Mouse (Mus musculus) stomach, embryonic 15.5 days (tissue): Measurements from ENCODE around the gene Alkbh1. TPM values are rescaled to one million over a fixed set of nuclear protein-coding genes. Genes with fewer than 3 reads are reported as not detected.
A peak's percentile ranks its signal among the peaks of the same experiment; 100 is the strongest.
"Not testable (repeated sequence)": the region's sequence is repeated elsewhere in the genome, so short reads cannot be mapped to it uniquely, and the experiment has no call there.

Source experiments
- ATAC-seq: fragments of 200-750 bp; cut with Nextera tagmentation; 2 replicates; pipeline ENCODE4 v1.8.0; 2017; ENCODE audit warnings: low read depth, moderate number of reproducible peaks, moderate TSS enrichment; ENCODE audit not compliant: insufficient read depth, low FRiP score
- H3K27ac ChIP-seq: fragments of 300-500 bp; sonication (generic); 2 replicates; pipeline ENCODE4 v1.5.1; 2015; ENCODE audit warnings: mild to moderate bottlenecking, inconsistent platforms
- H3K27me3 ChIP-seq: fragments of 300-500 bp; sonication (generic); replicated peaks from 2 replicates; pipeline ENCODE4 v1.6.1; 2015; ENCODE audit warnings: inconsistent platforms
- H3K36me3 ChIP-seq: fragments of 300-500 bp; sonication (generic); 2 replicates; pipeline ENCODE4 v1.6.1; 2015; ENCODE audit warnings: inconsistent platforms
- H3K4me1 ChIP-seq: fragments of 300-500 bp; sonication (generic); 2 replicates; pipeline ENCODE4 v1.6.1; 2015; ENCODE audit warnings: inconsistent platforms
- H3K4me2 ChIP-seq: fragments of 300-500 bp; sonication (generic); 2 replicates; pipeline ENCODE4 v1.6.1; 2015; ENCODE audit warnings: mild to moderate bottlenecking, inconsistent platforms
- H3K4me3 ChIP-seq: fragments of 300-500 bp; sonication (generic); replicated peaks from 2 replicates; pipeline ENCODE4 v1.5.1; 2015; ENCODE audit warnings: inconsistent platforms
- H3K9ac ChIP-seq: fragments of 300-500 bp; sonication (generic); 2 replicates; pipeline ENCODE4 v1.6.1; 2015; ENCODE audit warnings: inconsistent platforms
- H3K9me3 ChIP-seq: fragments of 300-500 bp; sonication (generic); 2 replicates; pipeline ENCODE4 v1.6.1; 2016; ENCODE audit warnings: inconsistent platforms
- WGBS: fragments of 180-500 bp; shearing (Covaris S2); methylation state at CpG from one replicate; pipeline ENCODE4 v1.1.7; 2015; 5-methylcytosine and 5-hydroxymethylcytosine counted together
- polyA plus RNA-seq: library from polyadenylated mRNA; unstranded; fragments of >200 nt; fragmentation: Nextera tagmentation; extraction: Ambion mirVana; gene quantifications from 2 replicates; pipeline ENCODE4 v1.2.1, GENCODE M21; 2015

The Alkbh1 gene
- polyA plus RNA-seq, result 57.8 and 58.2 TPM in 2 replicates

DNA sequence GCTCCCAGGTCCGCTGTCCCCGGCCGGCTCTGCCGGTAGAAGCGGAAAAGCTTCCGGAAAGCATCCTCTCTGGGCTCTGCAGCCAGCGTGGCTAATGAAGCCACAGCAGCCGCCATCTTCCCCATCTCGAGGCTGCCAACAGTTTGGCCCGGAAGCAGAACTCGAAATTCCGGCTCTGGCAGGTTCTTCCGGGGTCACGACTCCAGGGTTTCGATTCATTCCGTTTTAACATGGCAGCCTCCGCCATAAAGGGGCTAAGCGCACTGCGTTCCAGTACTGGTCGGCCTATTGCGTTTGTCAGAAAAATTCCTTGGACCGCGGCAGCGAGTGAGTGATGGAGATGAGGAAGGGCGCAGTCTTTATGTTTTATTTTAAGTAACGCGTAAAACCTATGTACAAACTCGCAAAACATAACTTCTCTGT, at the start of gene Alkbh1, which contains the start of gene Slirp:
TSS of gene Alkbh1 (minus strand) at position 318 of the 423 bp plus-strand sequence.
TSS of gene Slirp (plus strand) at position 197 of the 423 bp plus-strand sequence.
- Histone ChIP-seq H3K9ac (peak within 1 kb of the TSS; percentile 93), H3K27me3 (no peaks in the 10 kb centered on the region), H3K4me2 (peak within 1 kb of the TSS; percentile 84), H3K9me3 (no peaks in the 10 kb centered on the region), H3K4me3 (peak within 1 kb of the TSS; percentile 100), H3K27ac (peak within 1 kb of the TSS; percentile 90), H3K4me1 (peaks cover 4% of the 10 kb centered on the region), H3K36me3 (peaks cover 21% of the 10 kb centered on the region; the same call in 1 of the 2 replicates)
- under 1% methylated on average over 28 of the region's 28 CpGs for WGBS
- ATAC-seq, result peak; percentile 89

DNA sequence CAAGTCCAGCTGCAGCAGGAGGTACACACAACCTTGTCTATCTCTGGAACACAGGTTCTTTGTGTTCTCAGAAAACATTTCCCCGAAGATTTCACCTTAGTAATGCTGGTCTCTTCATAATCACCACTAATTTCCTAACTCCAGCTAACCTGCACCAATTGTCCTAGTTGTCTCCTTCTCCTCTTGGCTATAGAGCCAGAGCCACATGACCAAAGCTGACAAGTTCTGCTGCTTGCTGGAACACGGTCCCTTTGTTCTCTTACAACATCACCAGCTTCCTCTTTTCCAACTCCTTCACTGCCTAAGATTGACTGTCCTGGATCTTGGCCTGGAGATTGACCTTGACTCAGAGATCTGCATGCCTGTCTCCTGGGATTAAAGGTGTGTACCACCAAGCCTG, 44.9 kb upstream of the Alkbh1 start:
- H3K4me1 ChIP-seq, H3K27ac ChIP-seq, H3K36me3 ChIP-seq, H3K4me2 ChIP-seq, ATAC-seq, H3K9ac ChIP-seq, H3K9me3 ChIP-seq, H3K4me3 ChIP-seq, H3K27me3 ChIP-seq: not testable (repeated sequence)
- 65% methylated on average over 2 of the region's 2 CpGs for WGBS

DNA sequence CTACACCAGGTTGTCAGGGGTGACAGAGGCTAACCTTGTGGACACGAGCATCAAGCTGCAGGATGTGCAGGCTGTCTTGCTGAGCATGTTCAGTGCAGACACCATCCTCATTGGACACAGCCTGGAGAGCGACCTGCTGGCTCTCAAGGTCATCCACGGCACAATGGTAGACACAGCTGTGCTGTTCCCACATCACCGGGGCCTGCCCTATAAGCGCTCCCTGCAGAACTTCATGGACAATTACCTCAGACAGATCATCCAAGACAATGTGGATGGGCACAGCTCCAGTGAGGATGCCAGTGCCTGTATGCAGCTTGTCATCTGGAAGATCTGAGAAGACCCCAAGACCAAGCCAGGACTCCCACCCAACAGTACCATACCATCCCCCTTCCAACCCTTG, 38.7 kb upstream of the Alkbh1 start:
- H3K27ac ChIP-seq, H3K4me3 ChIP-seq, H3K4me2 ChIP-seq, H3K9ac ChIP-seq, H3K9me3 ChIP-seq, H3K27me3 ChIP-seq, H3K36me3 ChIP-seq, H3K4me1 ChIP-seq: not testable (repeated sequence)
- 80% methylated on average over 5 of the region's 5 CpGs for WGBS
- peak; percentile 56; the same call in 1 of the 2 replicates for ATAC-seq

DNA sequence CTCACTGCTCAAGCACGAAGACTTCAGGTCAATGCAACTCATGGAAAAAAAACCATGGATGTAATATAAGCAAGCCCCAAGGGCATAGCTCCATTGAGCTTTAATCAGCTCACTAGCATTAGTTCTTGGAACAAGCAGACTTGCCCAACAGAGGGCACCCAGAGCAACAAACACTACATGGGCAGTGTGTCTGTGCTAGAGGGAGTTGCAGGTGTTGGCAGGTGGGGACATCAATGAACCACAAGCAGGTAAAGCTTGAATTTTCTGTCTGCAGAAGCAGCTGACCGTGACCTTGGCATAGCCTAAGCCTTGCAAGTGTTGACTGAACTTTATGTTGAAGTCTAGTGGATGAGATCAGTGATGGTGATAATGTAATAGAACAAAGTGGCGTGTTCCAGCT, 30.9 kb upstream of the Alkbh1 start:
- WGBS, result 77% methylated on average over 3 of the region's 3 CpGs
- Histone ChIP-seq H3K4me1 (peaks cover 10% of the 10 kb centered on the region; the same call in 1 of the 2 replicates), H3K4me3 (no peak overlapping the region), H3K36me3 (peaks cover 4% of the 10 kb centered on the region; the same call in 1 of the 2 replicates), H3K27ac (no peak overlapping the region), H3K27me3 (no peaks in the 10 kb centered on the region), H3K9me3 (no peaks in the 10 kb centered on the region), H3K4me2 (no peak overlapping the region), H3K9ac (no peak overlapping the region)
- ATAC-seq, result no peak

DNA sequence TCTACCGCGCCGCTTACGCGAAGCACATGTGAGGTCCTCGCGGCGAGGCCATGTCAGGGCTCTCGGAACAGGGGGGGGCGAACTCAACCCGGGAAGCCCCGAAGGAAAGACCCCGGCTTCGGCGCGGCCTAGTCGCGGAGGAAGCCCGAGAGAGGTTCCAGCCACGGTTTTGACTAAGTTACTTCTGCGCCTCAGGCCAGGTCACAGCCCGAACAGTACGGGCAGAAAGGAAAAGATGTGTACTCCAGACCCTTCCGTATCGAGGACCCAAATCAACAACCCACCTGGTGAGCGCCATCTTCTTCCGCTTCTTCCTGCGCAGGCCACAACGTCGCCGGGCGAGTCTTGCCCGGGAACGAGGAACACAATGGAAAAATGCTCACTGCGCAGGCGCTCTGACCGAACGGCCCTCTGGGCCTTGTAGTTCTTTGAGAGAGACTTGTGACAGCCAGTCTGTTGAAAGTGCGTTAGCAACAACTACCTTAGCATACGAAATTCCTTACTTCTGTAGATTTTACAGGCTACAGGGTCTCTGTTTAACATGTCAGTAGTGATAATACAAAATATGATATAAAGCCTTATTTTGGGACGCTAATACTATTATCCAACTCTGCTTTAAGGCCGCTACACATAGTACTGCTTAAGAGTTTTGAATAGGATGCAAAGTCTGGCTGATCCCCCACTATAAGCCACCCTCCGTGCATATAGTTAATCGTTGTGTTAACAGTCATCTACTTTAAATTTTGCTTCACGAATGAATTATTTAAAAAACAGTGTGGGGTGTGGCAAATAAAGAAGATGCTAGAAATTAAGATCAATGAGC, 28.4 kb upstream of the Alkbh1 start, which contains the start of gene Snw1:
TSS of gene Snw1 (minus strand) at position 311 of the 823 bp plus-strand sequence.
- H3K27ac ChIP-seq, result peak within 1 kb of the TSS; percentile 85
- H3K4me1 ChIP-seq, result peaks cover 10% of the 10 kb centered on the region; the same call in 1 of the 2 replicates
- H3K4me2 ChIP-seq, result peak within 1 kb of the TSS; percentile 54
- H3K4me3 ChIP-seq, result peak within 1 kb of the TSS; percentile 76
- peak within 1 kb of the TSS; percentile 87 for H3K9ac ChIP-seq
- ATAC-seq, result peak; percentile 96
- 3% methylated on average over 45 of the region's 45 CpGs for WGBS
- H3K9me3 ChIP-seq, result no peaks in the 10 kb centered on the region
- H3K36me3 ChIP-seq, result peaks cover 9% of the 10 kb centered on the region
- no peaks in the 10 kb centered on the region for H3K27me3 ChIP-seq

DNA sequence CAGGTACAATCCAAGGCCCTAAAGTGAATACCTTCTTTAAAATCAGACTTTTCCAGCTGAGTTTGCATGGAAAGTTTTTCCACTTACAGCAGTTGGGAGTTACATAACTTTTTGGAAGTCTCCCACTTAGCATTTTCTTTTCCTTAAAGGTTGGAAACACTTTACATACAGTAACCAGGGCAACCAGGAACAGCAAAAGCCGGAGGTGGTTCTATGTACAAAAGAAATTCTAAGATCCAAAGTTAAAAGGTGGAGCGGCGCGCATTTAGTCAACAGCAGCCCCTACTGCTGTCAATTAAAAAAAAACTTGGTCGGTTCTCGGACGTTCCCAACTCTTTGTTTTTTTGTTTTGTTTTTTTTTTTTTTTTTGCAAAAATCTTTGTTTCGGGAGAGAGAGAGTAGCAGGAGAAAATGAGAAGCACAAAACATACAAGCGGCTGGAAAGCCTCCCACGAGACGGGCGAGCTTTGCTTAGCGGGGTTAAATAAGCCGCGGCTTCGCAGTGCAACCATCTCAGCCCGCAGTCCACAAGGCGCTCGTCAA, 27.7 kb upstream of the Alkbh1 start:
- H3K36me3 ChIP-seq, result peaks cover 13% of the 10 kb centered on the region
- H3K4me3 ChIP-seq, result peak overlapping the region; percentile 76
- H3K27me3 ChIP-seq, result no peaks in the 10 kb centered on the region
- under 1% methylated on average over 19 of the region's 19 CpGs for WGBS
- H3K4me2 ChIP-seq, result peak overlapping the region; percentile 54
- peak overlapping the region; percentile 87 for H3K9ac ChIP-seq
- H3K4me1 ChIP-seq, result peaks cover 10% of the 10 kb centered on the region; the same call in 1 of the 2 replicates
- H3K9me3 ChIP-seq, result no peaks in the 10 kb centered on the region
- no peak for ATAC-seq
- H3K27ac ChIP-seq, result peak overlapping the region; percentile 85

- ATAC-seq, result no peak
- Histone ChIP-seq H3K27me3 (no peaks in the 10 kb centered on the region), H3K4me3 (peak overlapping the region; percentile 76), H3K9me3 (no peaks in the 10 kb centered on the region), H3K4me2 (peak overlapping the region; percentile 54), H3K36me3 (peaks cover 13% of the 10 kb centered on the region), H3K9ac (0 out of 2 replicates have a peak overlapping the region, but pooled peaks have one; percentile 87), H3K4me1 (peaks cover 10% of the 10 kb centered on the region; the same call in 1 of the 2 replicates), H3K27ac (no peak overlapping the region)
- WGBS, result 52% methylated on average over 7 of the region's 7 CpGs
Observed at GRCm38 (mm10) chr12:87470263-87471136, 26.7 kb upstream of the Alkbh1 start.

DNA sequence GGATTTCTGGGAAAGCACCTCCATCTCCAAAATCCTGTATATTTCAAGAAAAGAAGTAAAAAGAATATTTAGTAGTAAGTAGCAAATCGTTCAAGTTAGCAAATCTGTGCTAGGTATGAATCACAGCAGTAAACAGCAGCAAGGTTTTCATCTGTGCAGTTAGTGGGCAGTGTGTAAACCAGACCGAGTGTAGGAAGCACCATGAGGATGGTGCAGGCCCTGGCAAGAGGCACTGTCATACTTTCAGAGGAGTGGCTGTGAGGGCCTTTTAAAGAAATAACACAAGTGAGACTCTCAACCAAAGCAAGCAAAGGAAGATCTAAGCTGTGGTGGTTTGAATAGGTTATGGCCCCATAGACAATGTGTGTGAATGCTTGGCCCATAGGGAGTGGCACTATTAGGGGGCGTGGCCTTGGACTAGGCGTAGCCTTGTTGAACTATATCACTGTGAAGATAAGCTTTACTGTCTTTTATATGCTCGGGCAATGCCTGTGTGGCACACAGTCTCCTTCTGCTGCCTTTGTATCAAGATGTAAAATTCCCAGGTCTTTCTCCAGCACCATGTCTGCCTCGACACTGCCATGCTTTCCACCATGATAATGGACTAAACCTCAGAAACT, 21.0 kb upstream of the Alkbh1 start:
- peak; percentile 60; the same call in 1 of the 2 replicates for ATAC-seq
- Histone ChIP-seq H3K9ac (no peak overlapping the region), H3K4me2 (no peak overlapping the region), H3K36me3 (peaks cover 33% of the 10 kb centered on the region), H3K4me3 (no peak overlapping the region), H3K27me3 (no peaks in the 10 kb centered on the region), H3K27ac (no peak overlapping the region), H3K9me3 (no peaks in the 10 kb centered on the region), H3K4me1 (no peaks in the 10 kb centered on the region)
- WGBS, result 85% methylated on average over 6 of the region's 6 CpGs

- peaks cover 46% of the 10 kb centered on the region for H3K36me3 ChIP-seq
- WGBS, result 86% methylated on average over 9 of the region's 9 CpGs
- no peaks in the 10 kb centered on the region for H3K9me3 ChIP-seq
- H3K9ac ChIP-seq, result no peak overlapping the region
- H3K4me1 ChIP-seq, result no peaks in the 10 kb centered on the region
- H3K4me2 ChIP-seq, result no peak overlapping the region
- H3K4me3 ChIP-seq, result no peak overlapping the region
- H3K27me3 ChIP-seq, result no peaks in the 10 kb centered on the region
- no peak for ATAC-seq
- H3K27ac ChIP-seq, result no peak overlapping the region
Observed at GRCm38 (mm10) chr12:87449456-87449855, 5.6 kb upstream of the Alkbh1 start.

DNA sequence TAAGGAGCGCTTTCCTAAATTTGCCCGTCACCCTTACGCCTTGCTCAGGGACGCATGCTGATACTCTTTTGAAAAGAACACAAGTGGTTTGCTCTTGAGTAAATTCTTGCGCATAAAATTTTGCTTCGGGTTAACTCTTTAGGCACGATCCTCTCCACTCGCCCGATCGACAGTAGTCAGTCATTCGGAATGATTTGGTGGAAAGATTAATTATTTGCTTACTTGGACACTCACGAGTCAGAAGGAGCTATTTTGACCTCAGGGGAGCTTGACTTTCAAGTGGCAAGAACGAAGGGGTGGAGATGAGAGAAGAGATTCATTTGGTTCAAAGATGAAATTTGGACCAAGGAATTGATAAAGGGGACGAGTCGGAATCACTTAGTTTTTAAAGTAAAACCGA, 394 bp upstream of the Alkbh1 start:
- peak overlapping the region; percentile 84 for H3K4me2 ChIP-seq
- no peaks in the 10 kb centered on the region for H3K9me3 ChIP-seq
- WGBS, result 3% methylated on average over 16 of the region's 16 CpGs
- H3K9ac ChIP-seq, result peak overlapping the region; percentile 5; the same call in 1 of the 2 replicates
- peaks cover 23% of the 10 kb centered on the region for H3K36me3 ChIP-seq
- no peaks in the 10 kb centered on the region for H3K27me3 ChIP-seq
- peaks cover 4% of the 10 kb centered on the region for H3K4me1 ChIP-seq
- H3K27ac ChIP-seq, result no peak overlapping the region
- peak overlapping the region; percentile 100 for H3K4me3 ChIP-seq
- ATAC-seq, result no peak

GRCm38 (mm10) chr12:87443115-87443699, 610 bp downstream of the Alkbh1 start:
- peak overlapping the region; percentile 90 for H3K27ac ChIP-seq
- H3K27me3 ChIP-seq, result no peaks in the 10 kb centered on the region
- peak overlapping the region; percentile 100 for H3K4me3 ChIP-seq
- no peaks in the 10 kb centered on the region for H3K9me3 ChIP-seq
- under 1% methylated on average over 33 of the region's 33 CpGs for WGBS
- peak overlapping the region; percentile 93 for H3K9ac ChIP-seq
- ATAC-seq, result peak; percentile 78
- peak overlapping the region; percentile 84 for H3K4me2 ChIP-seq
- H3K4me1 ChIP-seq, result peaks cover 4% of the 10 kb centered on the region
- H3K36me3 ChIP-seq, result peaks cover 19% of the 10 kb centered on the region; the same call in 1 of the 2 replicates
